Mouse (Mus musculus) ES-Bruce4 (cell line): ENCODE measurements around the gene Prnp. TPM values are rescaled to one million over a fixed set of nuclear protein-coding genes. Genes with fewer than 3 reads are reported as not detected.

Source experiments
- H3K27ac ChIP-seq: 2 replicates; pipeline ENCODE4 v1.5.1; 2012; ENCODE audit warnings: low read length, inconsistent platforms; ENCODE audit not compliant: insufficient read depth
- H3K27me3 ChIP-seq: 2 replicates; pipeline ENCODE4 v1.6.1; 2012; ENCODE audit warnings: mild to moderate bottlenecking, low read length, inconsistent platforms; ENCODE audit not compliant: control insufficient read depth, poor library complexity, insufficient read depth, severe bottlenecking
- H3K36me3 ChIP-seq: 2 replicates; pipeline ENCODE4 v1.6.1; 2012; ENCODE audit warnings: inconsistent platforms, mild to moderate bottlenecking, low read length, moderate library complexity; ENCODE audit not compliant: control insufficient read depth, poor library complexity, insufficient read depth, severe bottlenecking
- H3K4me1 ChIP-seq: one replicate; pipeline ENCODE4 v1.8.1; 2011; ENCODE audit warnings: low read length; ENCODE audit not compliant: control insufficient read depth, insufficient read depth
- H3K4me3 ChIP-seq: 2 replicates; pipeline ENCODE4 v1.5.1; 2011; ENCODE audit warnings: low read depth, mild to moderate bottlenecking, low read length
- H3K9ac ChIP-seq: 2 replicates; pipeline ENCODE4 v1.6.1; 2012; ENCODE audit warnings: low read depth, mild to moderate bottlenecking, inconsistent platforms; ENCODE audit not compliant: poor library complexity, severe bottlenecking
- H3K9me3 ChIP-seq: replicated peaks from 2 replicates; pipeline ENCODE4 v1.6.1; 2012; ENCODE audit warnings: mild to moderate bottlenecking, low read length, inconsistent platforms; ENCODE audit not compliant: control insufficient read depth, poor library complexity, insufficient read depth, severe bottlenecking
- CTCF ChIP-seq: IDR thresholded peaks from one replicate; pipeline ENCODE4 v1.8.1; 2011; ENCODE audit warnings: low read depth, low read length
- EP300 ChIP-seq: IDR thresholded peaks from 2 replicates; pipeline ENCODE4 v1.6.1; 2011; ENCODE audit warnings: low read depth, low read length; ENCODE audit not compliant: insufficient read depth
- POLR2A ChIP-seq: IDR thresholded peaks from one replicate; pipeline ENCODE4 v1.8.1; 2011; ENCODE audit warnings: low read length; ENCODE audit not compliant: insufficient read depth
- polyA plus RNA-seq: library from polyadenylated mRNA; stranded (reverse); fragments of >200 nt; gene quantifications from 2 replicates; pipeline ENCODE4 v1.2.4, GENCODE M21; 2011; ENCODE audit warnings: low read depth; ENCODE audit not compliant: missing spikeins, insufficient read depth, insufficient read length

Prnp gene
- polyA plus RNA-seq: 46.4 and 52.8 TPM in 2 replicates

DNA sequence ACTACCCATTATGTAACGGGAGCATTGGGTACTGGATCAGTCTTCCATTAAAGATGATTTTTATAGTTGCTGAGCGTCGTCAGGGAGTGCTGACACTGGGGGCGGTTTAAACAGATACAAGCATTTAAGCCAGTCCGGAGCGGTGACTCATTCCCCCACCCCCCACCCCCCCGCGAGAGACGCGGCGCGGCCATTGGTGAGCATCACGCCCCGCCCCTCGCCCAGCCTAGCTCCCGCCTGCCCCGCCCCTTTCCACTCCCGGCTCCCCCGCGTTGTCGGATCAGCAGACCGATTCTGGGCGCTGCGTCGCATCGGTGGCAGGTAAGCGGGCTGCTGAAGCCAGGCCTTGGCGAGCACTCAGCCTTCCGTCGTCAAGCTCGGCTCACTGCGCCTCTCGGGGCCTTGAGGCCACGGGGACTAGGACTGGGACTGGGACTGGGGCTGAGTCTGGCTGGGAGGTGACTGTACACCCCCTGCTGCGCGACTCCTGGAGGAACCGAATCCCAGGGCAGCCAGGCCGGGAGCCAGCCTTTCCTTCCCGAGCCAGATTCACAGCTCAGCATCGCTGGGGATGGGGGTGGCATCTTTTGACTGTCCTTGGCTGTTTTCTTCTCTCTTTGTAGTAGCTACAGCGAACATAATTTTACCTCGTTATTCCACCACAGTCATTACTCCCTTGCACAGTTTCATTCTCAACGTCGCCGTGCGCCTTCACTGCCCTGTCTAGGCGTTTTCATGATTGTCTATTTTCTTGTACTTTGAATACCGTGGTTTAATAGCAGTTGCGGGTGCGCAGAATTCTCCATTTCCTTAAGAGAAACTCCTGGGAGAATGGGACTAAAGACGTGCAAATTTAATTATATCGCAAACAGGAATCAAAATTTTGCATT lies at the start of gene Prnp, which contains the start of gene Prn:
Gene Prnp (plus strand): TSS at position 246 of the 890 bp plus-strand sequence.
Gene Prn (plus strand): TSS at position 275 of the 890 bp plus-strand sequence.
- no peaks in the 10 kb centered on the region for H3K27me3 ChIP-seq
- no peak within 1 kb of the TSS for H3K27ac ChIP-seq
- TF ChIP-seq CTCF (no peak), EP300 (0 out of 2 replicates have a peak, but pooled peaks have one; percentile 31), POLR2A (peak; percentile 68)
- H3K4me3 ChIP-seq: peak within 1 kb of the TSS; percentile 63
- H3K9ac ChIP-seq: peak within 1 kb of the TSS; percentile 16
- H3K9me3 ChIP-seq: no peaks in the 10 kb centered on the region; the same call in 1 of the 2 replicates
- H3K36me3 ChIP-seq: no peaks in the 10 kb centered on the region
- H3K4me1 ChIP-seq: no peaks in the 10 kb centered on the region

- no peak overlapping the region for H3K4me3 ChIP-seq
- H3K36me3 ChIP-seq: no peaks in the 10 kb centered on the region
- peaks cover 6% of the 10 kb centered on the region; the same call in 1 of the 2 replicates for H3K9me3 ChIP-seq
- H3K27ac ChIP-seq: no peak overlapping the region
- H3K9ac ChIP-seq: no peak overlapping the region
- H3K27me3 ChIP-seq: no peaks in the 10 kb centered on the region
- TF ChIP-seq EP300: no peak
- TF ChIP-seq POLR2A: no peak
- no peak for TF ChIP-seq CTCF
- H3K4me1 ChIP-seq: no peaks in the 10 kb centered on the region
These were observed 47.0 kb upstream of the Prnp start for GRCm38 (mm10) chr2:131862617-131863275.

- Histone ChIP-seq H3K36me3 (no peaks in the 10 kb centered on the region), H3K4me3 (no peak overlapping the region), H3K4me1 (no peaks in the 10 kb centered on the region), H3K27ac (no peak overlapping the region), H3K27me3 (no peaks in the 10 kb centered on the region), H3K9me3 (no peaks in the 10 kb centered on the region), H3K9ac (no peak overlapping the region)
- no peak for TF ChIP-seq POLR2A
These were observed 46.3 kb upstream of the Prnp start for GRCm38 (mm10) chr2:131863472-131863871.

DNA sequence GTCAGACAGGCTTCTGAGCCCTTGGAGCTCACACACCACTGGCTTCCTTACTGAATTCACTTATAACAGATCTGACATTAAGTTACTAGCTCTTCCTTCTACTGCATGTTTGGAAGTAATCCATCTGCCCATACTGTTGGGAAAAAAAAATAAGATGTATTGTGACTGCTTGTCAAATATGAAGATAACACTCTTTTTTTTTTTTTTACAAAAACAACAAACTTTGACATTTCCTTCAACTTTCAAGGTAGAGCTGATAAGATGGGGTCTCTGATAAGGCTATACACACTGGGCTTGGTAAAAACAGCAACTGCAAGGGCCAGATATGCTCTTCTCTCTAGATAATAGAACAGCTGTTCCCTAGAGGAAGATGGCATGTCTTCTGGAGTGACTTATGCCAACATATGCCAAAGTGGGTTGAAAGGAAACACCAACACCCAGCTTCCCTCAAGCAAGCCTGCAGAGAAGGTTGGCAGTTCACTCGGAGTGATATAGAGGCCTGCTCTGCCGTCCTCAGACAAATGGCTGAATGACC lies 45.4 kb upstream of the Prnp start:
- H3K27me3 ChIP-seq: no peaks in the 10 kb centered on the region
- no peak overlapping the region for H3K4me3 ChIP-seq
- H3K9ac ChIP-seq: no peak overlapping the region
- no peaks in the 10 kb centered on the region for H3K36me3 ChIP-seq
- TF ChIP-seq POLR2A (no peak), CTCF (no peak), EP300 (no peak)
- H3K27ac ChIP-seq: no peak overlapping the region
- no peaks in the 10 kb centered on the region for H3K9me3 ChIP-seq
- no peaks in the 10 kb centered on the region for H3K4me1 ChIP-seq

DNA sequence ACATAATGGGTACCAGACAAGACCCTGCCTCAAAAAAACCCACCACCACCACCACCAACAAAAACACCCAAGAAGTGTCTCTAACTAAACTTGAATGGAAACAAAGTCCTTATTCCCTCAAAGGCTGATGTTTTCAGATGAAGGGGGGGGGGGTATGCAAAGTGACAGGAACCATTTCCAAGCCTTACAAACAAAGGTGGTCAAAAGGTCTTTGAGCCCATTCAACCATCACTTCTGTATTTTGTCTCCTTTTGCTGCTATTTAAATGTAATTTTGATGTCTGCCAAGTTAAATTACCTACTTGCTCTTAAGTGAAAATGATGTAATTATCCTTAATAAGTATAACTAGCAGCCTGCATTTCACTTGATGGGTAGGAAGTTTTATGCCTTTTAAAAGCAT lies 43.1 kb upstream of the Prnp start:
- H3K4me1 ChIP-seq: no peaks in the 10 kb centered on the region
- no peak for TF ChIP-seq CTCF
- no peak for TF ChIP-seq POLR2A
- TF ChIP-seq EP300: no peak
- no peak overlapping the region for H3K4me3 ChIP-seq
- no peaks in the 10 kb centered on the region for H3K9me3 ChIP-seq
- H3K9ac ChIP-seq: no peak overlapping the region
- H3K27ac ChIP-seq: no peak overlapping the region
- no peaks in the 10 kb centered on the region for H3K27me3 ChIP-seq
- no peaks in the 10 kb centered on the region for H3K36me3 ChIP-seq

- Histone ChIP-seq H3K9ac (no peak overlapping the region), H3K4me3 (no peak overlapping the region)
- TF ChIP-seq POLR2A (no peak), EP300 (no peak), CTCF (no peak)
These were observed 40.7 kb upstream of the Prnp start for GRCm38 (mm10) chr2:131868983-131869382.

More at GRCm38 (mm10) chr2:131868983-131869382, 40.7 kb upstream of the Prnp start:
- no peaks in the 10 kb centered on the region for H3K36me3 ChIP-seq
- no peaks in the 10 kb centered on the region for H3K9me3 ChIP-seq
- H3K27ac ChIP-seq: no peak overlapping the region
- H3K4me1 ChIP-seq: no peaks in the 10 kb centered on the region
- H3K27me3 ChIP-seq: no peaks in the 10 kb centered on the region
